In the genomic region with DNA sequence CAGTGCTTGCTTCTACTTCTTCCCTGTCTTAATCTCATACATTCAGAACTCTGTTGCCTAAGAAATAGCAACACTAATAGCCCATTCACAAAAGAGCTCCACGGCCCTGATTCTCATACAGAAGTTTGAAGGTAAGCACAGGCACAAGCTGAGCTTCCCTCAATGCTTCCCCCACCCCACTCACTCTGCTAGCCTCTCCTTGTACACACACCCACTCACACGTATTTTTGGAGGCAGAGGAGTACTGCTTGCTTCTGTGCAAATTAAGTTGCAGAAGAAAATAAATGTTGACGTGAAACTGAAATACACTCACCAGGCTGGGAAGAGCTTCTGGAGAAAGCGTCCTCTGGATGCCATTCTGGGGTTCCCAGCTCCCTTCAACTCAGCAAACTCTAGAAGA, we compare ENCODE assay signal across 17 mouse cellular contexts.
DNase-seq lines count a peak whose midpoint lies in the region; ATAC-seq lines count a peak whose summit lies in the region.
"Had no signal": no experiment of that assay in that cellular context is flagged by ENCODE, and none has a peak within 500 bp of the region (broad histone marks: within the 10 kb centered on the region; RNA-seq: fewer than 3 reads in every experiment).

No protein-coding gene starts in this region.

- 74% methylated on average over 4 of the region's 4 CpGs for WGBS in hindbrain, embryonic 14.5 days
- 78% methylated on average over 4 of the region's 4 CpGs for WGBS in hindbrain, embryonic 10.5 days
- WGBS in midbrain, embryonic 13.5 days, result 65% methylated on average over 4 of the region's 4 CpGs
- 68% methylated on average over 4 of the region's 4 CpGs for WGBS in midbrain, embryonic 11.5 days

- no peak overlapping the region for H3K4me2 ChIP-seq in hindbrain, embryonic 14.5 days (replicated peaks)
- no peak overlapping the region for H3K4me2 ChIP-seq in midbrain, embryonic 13.5 days (replicated peaks)
- H3K4me2 ChIP-seq in midbrain, embryonic 11.5 days, result no peak overlapping the region
- H3K4me2 ChIP-seq: forebrain, embryonic 12.5 days; hindbrain, embryonic 12.5 days; midbrain, embryonic 15.5 days had no signal

- no peak overlapping the region for H3K9ac ChIP-seq in hindbrain, embryonic 14.5 days
- H3K9ac ChIP-seq in midbrain, embryonic 13.5 days (replicated peaks), result no peak overlapping the region
- no peak overlapping the region for H3K9ac ChIP-seq in midbrain, embryonic 11.5 days (ENCODE audit: low read length)
- H3K9ac ChIP-seq: forebrain, embryonic 12.5 days; hindbrain, embryonic 12.5 days; liver, postnatal 0 days; midbrain, embryonic 15.5 days had no signal

- ATAC-seq in hindbrain, embryonic 14.5 days (ENCODE audit: low FRiP score), result no peak
- ATAC-seq in midbrain, embryonic 13.5 days, result no peak
- no peak for ATAC-seq in midbrain, embryonic 11.5 days (ENCODE audit: low FRiP score)
- ATAC-seq: intestine, embryonic 16.5 days; liver, postnatal 0 days; midbrain, embryonic 15.5 days had no signal

- no peak overlapping the region for H3K4me3 ChIP-seq in hindbrain, embryonic 14.5 days (replicated peaks; ENCODE audit: low read length)
- no peak overlapping the region for H3K4me3 ChIP-seq in hindbrain, embryonic 10.5 days
- H3K4me3 ChIP-seq in midbrain, embryonic 13.5 days (replicated peaks), result no peak overlapping the region
- no peak overlapping the region for H3K4me3 ChIP-seq in midbrain, embryonic 11.5 days (ENCODE audit: low read depth, low read length)
- H3K4me3 ChIP-seq: forebrain, embryonic 12.5 days; hindbrain, embryonic 12.5 days; midbrain, embryonic 15.5 days had no signal

- no peaks in the 10 kb centered on the region for H3K36me3 ChIP-seq in hindbrain, embryonic 14.5 days (replicated peaks; ENCODE audit: control insufficient read depth, insufficient read depth)
- no peaks in the 10 kb centered on the region for H3K36me3 ChIP-seq in hindbrain, embryonic 10.5 days
- no peaks in the 10 kb centered on the region for H3K36me3 ChIP-seq in midbrain, embryonic 13.5 days
- H3K36me3 ChIP-seq in midbrain, embryonic 11.5 days (ENCODE audit: control insufficient read depth, insufficient read depth, low read length), result no peaks in the 10 kb centered on the region
- H3K36me3 ChIP-seq: forebrain, embryonic 12.5 days; hindbrain, embryonic 12.5 days; midbrain, embryonic 15.5 days had no signal

- no peak for DNase-seq in hindbrain, embryonic 14.5 days (ENCODE audit: low spot score)
- DNase-seq in hindbrain, embryonic 10.5 days (ENCODE audit: low spot score), result no peak
- no peak for DNase-seq in midbrain, embryonic 11.5 days (ENCODE audit: low spot score, missing footprints)
- DNase-seq in left cerebral cortex, postnatal 14 days (ENCODE audit: low spot score in 2 of 2), result peak; percentile 60 to 78
- DNase-seq in telencephalon, adult 2 months (ENCODE audit: low read depth, low spot score), result peak; percentile 91
- no peak for DNase-seq in cerebellum, postnatal 14 days
- no peak for DNase-seq in heart, adult 11 months
- DNase-seq: cerebellum, postnatal 25 days; heart, adult 18-20 months; liver; liver, postnatal 0 days; retina, postnatal 1 day had no signal

- intact Hi-C loops in left cerebral cortex, postnatal 14 days (cut with DNase I), result loop anchor here (5.0 kb wide), 1 partner anchor 127 kb away; no protein-coding TSS in a partner anchor

- no peaks in the 10 kb centered on the region for H3K27me3 ChIP-seq in hindbrain, embryonic 14.5 days (ENCODE audit: control insufficient read depth, insufficient read depth, low read length)
- no peaks in the 10 kb centered on the region for H3K27me3 ChIP-seq in hindbrain, embryonic 10.5 days (ENCODE audit: insufficient read depth, poor library complexity, severe bottlenecking)
- no peaks in the 10 kb centered on the region for H3K27me3 ChIP-seq in midbrain, embryonic 13.5 days
- no peaks in the 10 kb centered on the region for H3K27me3 ChIP-seq in midbrain, embryonic 11.5 days (ENCODE audit: control insufficient read depth, insufficient read depth, low read length)
- H3K27me3 ChIP-seq: forebrain, embryonic 12.5 days; hindbrain, embryonic 12.5 days; midbrain, embryonic 15.5 days had no signal

- H3K9me3 ChIP-seq in hindbrain, embryonic 14.5 days (ENCODE audit: control insufficient read depth, low read length), result no peaks in the 10 kb centered on the region
- H3K9me3 ChIP-seq in hindbrain, embryonic 10.5 days, result no peaks in the 10 kb centered on the region
- no peaks in the 10 kb centered on the region for H3K9me3 ChIP-seq in midbrain, embryonic 13.5 days
- no peaks in the 10 kb centered on the region for H3K9me3 ChIP-seq in midbrain, embryonic 11.5 days (ENCODE audit: control insufficient read depth, low read length)
- H3K9me3 ChIP-seq: forebrain, embryonic 12.5 days; hindbrain, embryonic 12.5 days; midbrain, embryonic 15.5 days had no signal

- H3K27ac ChIP-seq in hindbrain, embryonic 14.5 days, result 0 out of 2 replicates have a peak overlapping the region, but pooled peaks have one; percentile 20
- H3K27ac ChIP-seq in hindbrain, embryonic 10.5 days, result no peak overlapping the region
- H3K27ac ChIP-seq in midbrain, embryonic 13.5 days, result 0 out of 2 replicates have a peak overlapping the region, but pooled peaks have one; percentile 11
- H3K27ac ChIP-seq in midbrain, embryonic 11.5 days (ENCODE audit: low read depth, low read length), result no peak overlapping the region
- H3K27ac ChIP-seq: forebrain, embryonic 12.5 days; hindbrain, embryonic 12.5 days; midbrain, embryonic 15.5 days had no signal

- H3K4me1 ChIP-seq in hindbrain, embryonic 14.5 days (replicated peaks; ENCODE audit: control insufficient read depth, insufficient read depth, low read length), result 0 out of 2 replicates have a peak, but pooled peaks cover 2% of the 10 kb centered on the region
- H3K4me1 ChIP-seq in hindbrain, embryonic 10.5 days (replicated peaks), result no peaks in the 10 kb centered on the region
- H3K4me1 ChIP-seq in midbrain, embryonic 13.5 days (replicated peaks), result no peaks in the 10 kb centered on the region
- no peaks in the 10 kb centered on the region for H3K4me1 ChIP-seq in midbrain, embryonic 11.5 days (ENCODE audit: control insufficient read depth, insufficient read depth, low read length)
- H3K4me1 ChIP-seq: forebrain, embryonic 12.5 days; hindbrain, embryonic 12.5 days had no signal

Comparison
In these comparisons a context has a peak if more than half of its experiments do, and no peak if none do; other contexts are left out.
1. H3K27ac ChIP-seq: peak in hindbrain, embryonic 14.5 days (single experiment) and midbrain, embryonic 13.5 days (single experiment); none in hindbrain, embryonic 10.5 days (single experiment) and midbrain, embryonic 11.5 days (single experiment).
2. DNase-seq: peak in left cerebral cortex, postnatal 14 days (2 of 2) and telencephalon, adult 2 months (single experiment); none in hindbrain, embryonic 14.5 days (single experiment), hindbrain, embryonic 10.5 days (single experiment), midbrain, embryonic 11.5 days (single experiment), cerebellum, postnatal 14 days (0 of 2) and heart, adult 11 months (single experiment).